Mouse (Mus musculus): ENCODE results near the gene Dennd1a.

The Dennd1a gene

GRCm38 (mm10) chr2:38023054-38023740, 264.0 kb downstream of the Dennd1a start:
- TF ChIP-seq GATA4 (IDR thresholded peaks at IDR 0.05; ENCODE audit: insufficient replicate concordance, low read length), result no peak

DNA sequence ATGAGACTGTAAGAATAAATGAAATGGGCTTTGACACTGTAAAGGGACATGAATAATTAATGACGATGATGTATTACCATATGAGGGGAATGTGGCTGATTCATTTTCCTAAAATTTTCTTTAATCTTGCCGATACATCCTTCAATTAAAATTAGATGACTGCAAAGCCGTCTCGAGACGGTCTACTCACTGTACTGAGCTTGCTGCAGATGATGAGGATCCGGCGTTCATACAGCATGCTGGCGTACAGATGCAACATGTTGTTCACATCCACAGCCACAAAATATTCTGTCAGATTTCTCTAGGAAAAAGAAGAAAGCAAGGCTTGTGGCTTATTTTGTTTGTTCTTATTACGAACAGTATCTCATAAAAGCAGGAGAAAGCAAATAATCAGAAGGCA, 266.0 kb downstream of the Dennd1a start:
- no peak for TF ChIP-seq GATA4 (IDR thresholded peaks at IDR 0.05; ENCODE audit: insufficient replicate concordance, low read length)

DNA sequence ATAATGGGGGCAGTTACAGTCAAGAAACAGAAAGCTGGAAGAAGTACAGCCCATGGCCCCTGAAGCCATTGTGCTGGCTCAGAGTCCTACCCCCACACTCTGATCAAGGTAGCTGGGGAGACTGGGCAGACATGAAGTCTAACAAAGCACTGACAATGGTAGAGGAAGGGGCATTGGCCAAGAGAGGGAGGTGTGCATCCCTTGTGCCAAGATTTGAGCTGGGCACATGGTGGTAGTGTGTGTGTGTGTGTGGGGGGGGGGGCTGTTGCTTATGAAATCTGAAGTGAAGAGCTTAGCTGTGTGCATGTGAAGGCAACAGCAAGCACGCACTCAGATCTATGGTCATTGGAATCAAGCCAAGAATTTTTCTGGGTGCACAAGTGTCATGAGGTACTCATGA, 272.5 kb downstream of the Dennd1a start:
- no peak for TF ChIP-seq GATA4 (IDR thresholded peaks at IDR 0.05; ENCODE audit: insufficient replicate concordance, low read length)

- TF ChIP-seq GATA4 (IDR thresholded peaks at IDR 0.05; ENCODE audit: insufficient replicate concordance, low read length), result no peak
These were observed 273.3 kb downstream of the Dennd1a start for GRCm38 (mm10) chr2:38013839-38014365.

GRCm38 (mm10) chr2:38007238-38007637, 280.0 kb downstream of the Dennd1a start:
- TF ChIP-seq GATA4 (IDR thresholded peaks at IDR 0.05; ENCODE audit: insufficient replicate concordance, low read length), result no peak

- TF ChIP-seq GATA4 (IDR thresholded peaks at IDR 0.05; ENCODE audit: insufficient replicate concordance, low read length), result no peak
These were observed 284.0 kb downstream of the Dennd1a start for GRCm38 (mm10) chr2:38003183-38003680.

DNA sequence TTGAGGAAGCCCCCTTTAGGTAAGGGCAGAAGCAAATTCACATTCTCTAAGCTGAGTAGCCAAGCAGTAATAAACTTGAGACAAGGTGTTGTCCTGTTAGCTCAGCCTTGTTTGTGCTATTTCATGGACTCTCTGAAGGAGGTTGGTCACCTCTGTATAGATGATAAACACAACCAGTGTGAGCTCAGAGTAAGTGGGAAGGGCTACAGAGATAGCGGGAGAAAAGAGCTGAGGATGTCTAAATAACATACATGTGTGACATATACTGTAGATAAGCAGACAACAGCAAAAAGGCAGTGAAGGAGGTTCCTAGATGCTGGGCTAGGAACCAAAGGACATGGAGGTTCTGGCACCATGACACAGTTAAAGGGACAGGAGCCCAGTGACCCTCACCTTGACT, 286.2 kb downstream of the Dennd1a start:
- TF ChIP-seq GATA4 (IDR thresholded peaks at IDR 0.05; ENCODE audit: insufficient replicate concordance, low read length), result no peak

GRCm38 (mm10) chr2:37997966-37998365, 289.2 kb downstream of the Dennd1a start:
- TF ChIP-seq GATA4 (IDR thresholded peaks at IDR 0.05; ENCODE audit: insufficient replicate concordance, low read length), result no peak

- no peak for TF ChIP-seq GATA4 (IDR thresholded peaks at IDR 0.05; ENCODE audit: insufficient replicate concordance, low read length)
These were observed 298.1 kb downstream of the Dennd1a start for GRCm38 (mm10) chr2:37989091-37989490.

DNA sequence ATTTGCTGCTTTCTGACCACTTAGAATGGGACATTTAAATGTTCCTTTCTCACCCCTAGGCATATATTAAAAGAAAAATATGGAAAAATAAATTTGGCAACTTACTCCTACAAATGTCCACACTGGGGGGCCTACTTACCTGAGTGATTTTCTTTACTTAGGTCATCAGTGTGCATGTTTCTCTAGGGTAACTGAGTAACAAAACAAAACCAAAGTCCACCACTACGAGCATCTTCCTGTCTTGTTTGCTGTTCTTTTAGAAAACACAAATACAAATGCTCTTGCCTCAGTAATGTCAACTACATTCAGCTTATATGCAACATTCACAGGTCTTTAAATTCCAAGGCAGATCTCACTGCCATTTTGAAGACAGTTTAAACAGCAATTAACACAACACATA, 298.9 kb downstream of the Dennd1a start:
- TF ChIP-seq GATA4 (IDR thresholded peaks at IDR 0.05; ENCODE audit: insufficient replicate concordance, low read length), result no peak

- TF ChIP-seq GATA4 (IDR thresholded peaks at IDR 0.05; ENCODE audit: insufficient replicate concordance, low read length), result no peak
These were observed 301.4 kb downstream of the Dennd1a start for GRCm38 (mm10) chr2:37985690-37986222.

DNA sequence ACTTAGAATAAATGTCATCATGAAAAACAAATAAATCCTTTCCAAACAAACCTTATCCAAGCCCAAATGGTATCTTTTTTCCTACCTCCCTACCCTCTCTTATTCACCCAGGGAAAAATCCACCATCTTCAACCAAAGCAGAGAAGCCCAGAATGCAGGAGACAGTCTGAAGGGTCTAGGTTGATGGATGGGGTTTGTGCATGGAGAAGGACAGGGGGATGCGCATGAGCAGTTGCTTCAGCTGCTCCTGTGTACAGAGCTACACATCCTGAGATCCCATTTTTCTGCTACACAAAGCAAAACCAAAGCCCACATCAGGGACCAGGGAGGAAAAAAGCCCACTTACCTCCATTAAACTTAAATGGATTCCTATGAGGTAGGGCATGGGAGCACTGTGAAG, 304.5 kb downstream of the Dennd1a start:
- TF ChIP-seq GATA4 (IDR thresholded peaks at IDR 0.05; ENCODE audit: insufficient replicate concordance, low read length), result no peak

GRCm38 (mm10) chr2:37981562-37982403, 305.4 kb downstream of the Dennd1a start:
- no peak for TF ChIP-seq GATA4 (IDR thresholded peaks at IDR 0.05; ENCODE audit: insufficient replicate concordance, low read length)

DNA sequence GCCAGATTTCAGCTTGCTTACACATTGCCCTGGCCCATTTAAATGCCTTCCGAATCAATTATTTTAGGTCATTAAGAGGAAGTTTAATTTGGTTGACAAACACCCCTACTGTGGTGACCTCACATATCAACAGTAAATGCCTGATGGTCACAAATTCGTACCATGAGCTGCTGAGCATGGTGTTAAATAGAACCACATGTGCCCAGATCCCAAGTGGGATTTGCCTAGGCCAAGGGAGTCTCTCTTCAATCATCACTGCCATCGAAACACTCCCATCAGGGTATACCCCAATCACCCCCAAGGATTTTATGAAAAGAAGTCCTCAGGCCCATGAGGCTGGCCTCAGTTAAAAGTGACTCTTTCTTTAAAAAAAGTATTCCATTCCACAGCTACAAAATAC, 313.0 kb downstream of the Dennd1a start:
- no peak for TF ChIP-seq GATA4 (IDR thresholded peaks at IDR 0.05; ENCODE audit: insufficient replicate concordance, low read length)

DNA sequence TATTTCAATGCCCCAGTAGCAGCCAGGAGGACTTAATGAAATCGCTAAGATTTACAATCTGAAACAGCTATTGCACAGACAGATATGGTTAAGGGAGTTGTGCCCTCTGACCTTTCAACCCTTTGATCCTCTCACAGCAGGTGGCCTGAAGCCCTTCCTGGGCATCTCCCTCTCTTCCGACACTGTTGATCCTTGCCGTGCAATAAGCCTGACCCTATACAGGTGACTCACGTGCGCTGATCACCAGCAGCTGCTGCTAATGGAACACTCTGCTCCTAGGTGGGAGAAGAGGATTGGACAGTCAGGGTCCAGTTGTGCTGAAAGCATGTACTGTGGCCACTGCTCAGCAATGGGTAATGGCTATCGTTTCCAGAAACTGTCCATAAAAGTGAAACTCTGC, 314.6 kb downstream of the Dennd1a start:
- TF ChIP-seq GATA4 (IDR thresholded peaks at IDR 0.05; ENCODE audit: insufficient replicate concordance, low read length), result no peak

GRCm38 (mm10) chr2:37971726-37972125, 315.5 kb downstream of the Dennd1a start:
- no peak for TF ChIP-seq GATA4 (IDR thresholded peaks at IDR 0.05; ENCODE audit: insufficient replicate concordance, low read length)
